Mouse (Mus musculus) testis, adult 2 months (tissue): ENCODE measurements at regions not wholly inside any gene's neighbourhood (a gene's known extent, or its start where the extent isn't known, plus 50 kb on each side); places are given as distances from the start of the nearest gene placed in this dataset.

ENCODE experiments used
- CTCF ChIP-seq: fragments of 200-500 bp; IDR thresholded peaks from 2 replicates; pipeline ENCODE4 v1.5.1; 2012; ENCODE audit warnings: low read depth, mild to moderate bottlenecking, inconsistent platforms, low read length, moderate library complexity; ENCODE audit not compliant: control insufficient read depth, insufficient read depth, insufficient replicate concordance
- POLR2A ChIP-seq: fragments of 200-500 bp; IDR thresholded peaks from 2 replicates; pipeline ENCODE4 v1.6.1; 2012; ENCODE audit warnings: low read depth, mild to moderate bottlenecking, inconsistent platforms, low read length, moderate library complexity; ENCODE audit not compliant: control insufficient read depth

- no peak for TF ChIP-seq CTCF
- TF ChIP-seq POLR2A: no peak
These were observed 103.6 kb upstream of the Nt5c1b start for GRCm38 (mm10) chr12:10266201-10266600.
